Mouse (Mus musculus): Measurements from ENCODE around the gene Sema4c.

- TF ChIP-seq POLR2A (IDR thresholded peaks at IDR 0.05; ENCODE audit: borderline replicate concordance, insufficient read depth, low read length) (no peak), CTCF (IDR thresholded peaks at IDR 0.05; ENCODE audit: borderline replicate concordance, insufficient read depth, low read depth, low read length) (no peak)
These were observed 17.3 kb downstream of the Sema4c start for GRCm38 (mm10) chr1:36540807-36541206.
